Mouse (Mus musculus) lung, embryonic 14.5 days (tissue): ENCODE measurements around the gene Nutm1. TPM values are rescaled to one million over a fixed set of nuclear protein-coding genes. Genes with fewer than 3 reads are reported as not detected.

Experiments
- ATAC-seq: fragments of 200-750 bp; cut with Nextera tagmentation; 2 replicates; pipeline ENCODE4 v1.8.0; 2017; ENCODE audit warnings: mild to moderate bottlenecking, moderate TSS enrichment, moderate library complexity; ENCODE audit not compliant: insufficient read depth
- DNase-seq: peaks from one replicate; pipeline ENCODE4 v3.0.0-alpha.2; 2015
- H3K27ac ChIP-seq: fragments of 300-500 bp; sonication (generic); 2 replicates; pipeline ENCODE4 v1.5.1; 2014; ENCODE audit warnings: low read depth, mild to moderate bottlenecking, moderate library complexity
- H3K27me3 ChIP-seq: fragments of 300-500 bp; sonication (generic); 2 replicates; pipeline ENCODE4 v1.6.1; 2014; ENCODE audit warnings: low read length, control low read depth; ENCODE audit not compliant: insufficient read depth
- H3K36me3 ChIP-seq: fragments of 300-500 bp; sonication (generic); 2 replicates; pipeline ENCODE4 v1.6.1; 2014; ENCODE audit warnings: control low read depth; ENCODE audit not compliant: insufficient read depth
- H3K4me1 ChIP-seq: fragments of 300-500 bp; sonication (generic); 2 replicates; pipeline ENCODE4 v1.6.1; 2014; ENCODE audit warnings: antibody characterized with exemption, control low read depth; ENCODE audit not compliant: insufficient read depth
- H3K4me2 ChIP-seq: fragments of 300-500 bp; sonication (generic); 2 replicates; pipeline ENCODE4 v1.6.1; 2014; ENCODE audit warnings: mild to moderate bottlenecking
- H3K4me3 ChIP-seq: fragments of 300-500 bp; sonication (generic); 2 replicates; pipeline ENCODE4 v1.5.1; 2014; ENCODE audit warnings: low read depth, low read length
- H3K9ac ChIP-seq: fragments of 300-500 bp; sonication (generic); 2 replicates; pipeline ENCODE4 v1.6.1; 2014
- H3K9me3 ChIP-seq: fragments of 300-500 bp; sonication (generic); 2 replicates; pipeline ENCODE4 v1.6.1; 2016; ENCODE audit warnings: low read depth, low read length, control low read depth
- CTCF ChIP-seq: IDR thresholded peaks from 2 replicates; pipeline ENCODE4 v1.5.1; 2016; ENCODE audit warnings: antibody characterized with exemption, low read depth
- WGBS: fragments of 180-500 bp; shearing (Covaris S2); extraction: QIAGEN DNeasy Blood & Tissue Kit; methylation state at CpG from one replicate; pipeline ENCODE4 v1.1.7; 2014; 5-methylcytosine and 5-hydroxymethylcytosine counted together
- polyA plus RNA-seq: library from polyadenylated mRNA; unstranded; fragments of >200 nt; fragmentation: Nextera tagmentation; extraction: Ambion mirVana; gene quantifications from 2 replicates; pipeline ENCODE4 v1.2.1, GENCODE M21; 2014

Nutm1 gene
- polyA plus RNA-seq, 1 experiment from 2014 or later = 0.11 TPM

- TF ChIP-seq CTCF = no peak
These were observed 8.6 kb upstream of the Nutm1 start for GRCm38 (mm10) chr2:112267547-112268269.

GRCm38 (mm10) chr2:112266780-112267179 lies 7.7 kb upstream of the Nutm1 start:
- H3K9ac ChIP-seq = peak overlapping the region; percentile 71
- H3K27me3 ChIP-seq = no peaks in the 10 kb centered on the region
- H3K4me2 ChIP-seq = peak overlapping the region; percentile 95
- 23% methylated on average over 10 of the region's 10 CpGs for WGBS
- H3K9me3 ChIP-seq = no peaks in the 10 kb centered on the region
- peaks cover 10% of the 10 kb centered on the region; the same call in 1 of the 2 replicates for H3K4me1 ChIP-seq
- ATAC-seq (no peak), DNase-seq (peak; percentile 23)
- no peaks in the 10 kb centered on the region for H3K36me3 ChIP-seq
- no peak overlapping the region for H3K27ac ChIP-seq
- TF ChIP-seq CTCF = no peak
- peak overlapping the region; percentile 74 for H3K4me3 ChIP-seq

More at GRCm38 (mm10) chr2:112267547-112268269, 8.6 kb upstream of the Nutm1 start:
- DNase-seq (no peak), ATAC-seq (no peak)
- Histone ChIP-seq H3K9me3 (no peaks in the 10 kb centered on the region), H3K27ac (no peak overlapping the region), H3K4me3 (peak overlapping the region; percentile 74), H3K27me3 (no peaks in the 10 kb centered on the region), H3K4me1 (peaks cover 10% of the 10 kb centered on the region; the same call in 1 of the 2 replicates), H3K9ac (no peak overlapping the region; the same call in 1 of the 2 replicates), H3K4me2 (peak overlapping the region; percentile 95), H3K36me3 (no peaks in the 10 kb centered on the region)
- 68% methylated on average over 8 of the region's 8 CpGs for WGBS

- peak within 1 kb of the TSS; percentile 71 for H3K9ac ChIP-seq
- 3% methylated on average over 11 of the region's 11 CpGs for WGBS
- no peak for TF ChIP-seq CTCF
- no peaks in the 10 kb centered on the region for H3K36me3 ChIP-seq
- peaks cover 10% of the 10 kb centered on the region; the same call in 1 of the 2 replicates for H3K4me1 ChIP-seq
- H3K4me2 ChIP-seq = peak within 1 kb of the TSS; percentile 95
- H3K9me3 ChIP-seq = no peaks in the 10 kb centered on the region
- no peaks in the 10 kb centered on the region for H3K27me3 ChIP-seq
- H3K4me3 ChIP-seq = peak within 1 kb of the TSS; percentile 74
- ATAC-seq (peak; percentile 31), DNase-seq (peak; percentile 66)
- H3K27ac ChIP-seq = peak within 1 kb of the TSS; percentile 87
These were observed 7.1 kb upstream of the Nutm1 start, which contains the start of gene Gm21985 for GRCm38 (mm10) chr2:112266242-112266592. Gm21985 (plus strand) TSS chr2:112266314.

- peak; percentile 95 for ATAC-seq
- Histone ChIP-seq H3K9me3 (no peaks in the 10 kb centered on the region), H3K27me3 (no peaks in the 10 kb centered on the region), H3K4me3 (peak within 1 kb of the TSS; percentile 74), H3K9ac (peak within 1 kb of the TSS; percentile 71), H3K27ac (peak within 1 kb of the TSS; percentile 87), H3K4me1 (peaks cover 10% of the 10 kb centered on the region; the same call in 1 of the 2 replicates), H3K36me3 (no peaks in the 10 kb centered on the region), H3K4me2 (peak within 1 kb of the TSS; percentile 95)
- 1% methylated on average over 65 of the region's 85 CpGs for WGBS
- TF ChIP-seq CTCF = no peak
- DNase-seq = peak; percentile 94
These were observed 6.6 kb upstream of the Nutm1 start, which contains the start of gene Slc12a6 for GRCm38 (mm10) chr2:112265448-112266241. Slc12a6 (plus strand) TSS chr2:112265825.

GRCm38 (mm10) chr2:112264364-112264763 lies 5.3 kb upstream of the Nutm1 start:
- WGBS = 76% methylated on average over 4 of the region's 4 CpGs
- no peak for TF ChIP-seq CTCF

GRCm38 (mm10) chr2:112262779-112263295 lies 3.7 kb upstream of the Nutm1 start:
- Histone ChIP-seq H3K9ac (peak overlapping the region; percentile 58), H3K4me3 (peak overlapping the region; percentile 52), H3K9me3 (no peaks in the 10 kb centered on the region), H3K27me3 (no peaks in the 10 kb centered on the region), H3K36me3 (no peaks in the 10 kb centered on the region), H3K4me1 (peaks cover 10% of the 10 kb centered on the region; the same call in 1 of the 2 replicates), H3K4me2 (peak overlapping the region; percentile 73), H3K27ac (no peak overlapping the region)
- WGBS = 28% methylated on average over 4 of the region's 4 CpGs
- peak; percentile 46 for DNase-seq
- ATAC-seq = no peak
- TF ChIP-seq CTCF = peak; percentile 33; the same call in 1 of the 2 replicates

More at GRCm38 (mm10) chr2:112264364-112264763, 5.3 kb upstream of the Nutm1 start:
- no peak overlapping the region for H3K4me3 ChIP-seq
- H3K27ac ChIP-seq = no peak overlapping the region
- H3K9ac ChIP-seq = no peak overlapping the region
- no peaks in the 10 kb centered on the region for H3K9me3 ChIP-seq
- H3K27me3 ChIP-seq = no peaks in the 10 kb centered on the region
- H3K36me3 ChIP-seq = no peaks in the 10 kb centered on the region
- no peak for ATAC-seq
- H3K4me2 ChIP-seq = no peak overlapping the region
- no peak for DNase-seq
- peaks cover 10% of the 10 kb centered on the region; the same call in 1 of the 2 replicates for H3K4me1 ChIP-seq
